Mouse (Mus musculus) embryonic stem cell, embryonic (primary cell): ENCODE measurements around the gene Plgrkt.
"Not testable (repeated sequence)": the region's sequence is repeated elsewhere in the genome, so short reads cannot be mapped to it uniquely, and the experiment has no call there.

Experiments used
- CTCF ChIA-PET, 4 experiments: fragments of 300-600 bp in 2 of 4; fragments of 350-600 bp in 2 of 4; sonication (Branson Sonifier 250); formaldehyde crosslinking; loops; one replicate each; lab custom pipeline; 2022; ENCODE audit warnings: inconsistent platforms in 2 of 4; lab: Charles Lee
- POLR2A ChIA-PET, 4 experiments: fragments of 300-600 bp in 2 of 4; fragments of 350-600 bp in 2 of 4; sonication (Branson Sonifier 250); formaldehyde crosslinking; loops; one replicate each; lab custom pipeline; 2022; ENCODE audit warnings: antibody characterized with exemption in 4 of 4, inconsistent platforms in 1 of 4; lab: Charles Lee

The Plgrkt gene

DNA sequence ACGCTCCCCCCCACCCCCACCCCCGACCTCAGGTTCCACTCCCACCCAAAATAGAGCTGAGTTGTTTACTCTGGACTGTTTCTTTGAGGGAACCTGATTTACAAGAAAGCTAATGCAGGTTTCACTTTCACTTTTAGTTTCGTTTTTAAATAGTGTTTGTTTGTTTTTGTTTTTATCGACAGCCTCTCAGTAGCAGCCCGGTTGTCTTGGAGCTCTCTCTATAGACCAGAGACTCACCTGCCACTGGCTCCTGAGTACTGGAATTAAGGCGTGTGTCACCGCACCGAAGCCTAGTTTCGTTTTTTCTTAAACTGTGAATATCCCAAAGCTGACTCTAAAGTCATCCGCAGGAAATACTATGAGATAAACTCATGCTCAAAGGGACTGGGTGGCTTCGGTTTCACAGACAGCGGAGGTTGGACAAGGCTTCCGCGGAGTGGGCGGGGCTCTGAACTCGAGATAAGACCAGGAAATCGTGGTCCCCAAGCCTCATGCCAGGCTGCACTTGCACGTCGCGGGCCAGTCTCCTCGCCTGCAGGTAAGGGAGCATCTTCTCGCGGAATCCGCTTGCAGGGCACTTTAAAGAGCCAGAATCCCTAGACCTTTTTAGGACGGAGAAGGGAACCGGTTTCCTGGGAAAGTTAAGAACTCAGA is at the start of gene Plgrkt, which contains the start of gene Cd274:
Gene Plgrkt (minus strand): TSS at position 422 of the 654 bp plus-strand sequence.
Gene Cd274 (plus strand): TSS at position 487 of the 654 bp plus-strand sequence.
- ChIA-PET CTCF (interaction anchor here (0.6 to 2.2 kb wide), 8 partner anchors 12 to 1924 kb away, joined by 3 to 14 read pairs (median 4); no protein-coding TSS in a partner anchor), POLR2A (interaction anchor here in 3 of 4 experiments (0.6 to 1.4 kb wide), 12 partner anchors 9 to 1086 kb away, joined by 3 to 9 read pairs (median 3); partner anchors contain the start of genes Rcl1 (in 1 of the 3) and Ric1 (in 1 of the 3))

GRCm38 (mm10) chr19:29416393-29416902 is 49.3 kb upstream of the Plgrkt start:
- POLR2A ChIA-PET = no interaction called here
- CTCF ChIA-PET = no interaction called here

DNA sequence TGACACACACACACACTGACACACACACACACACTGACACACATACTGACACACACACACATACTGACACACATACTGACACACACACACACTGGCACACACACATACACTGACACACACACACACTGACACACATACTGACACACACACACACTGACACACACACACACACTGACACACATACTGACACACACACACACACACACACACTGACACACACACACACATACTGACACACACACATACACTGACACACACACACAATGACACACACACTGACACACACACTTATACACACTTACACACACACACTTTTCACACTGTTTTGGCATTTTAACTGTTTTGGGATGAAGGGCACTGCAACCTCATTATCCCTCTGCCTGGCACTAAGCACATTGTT is 47.7 kb upstream of the Plgrkt start:
- CTCF ChIA-PET = not testable (repeated sequence)
- POLR2A ChIA-PET = interaction anchor here in 1 of 4 experiments (0.9 kb wide), 1 partner anchor 184 kb away, joined by 5 read pairs; no protein-coding TSS in a partner anchor

DNA sequence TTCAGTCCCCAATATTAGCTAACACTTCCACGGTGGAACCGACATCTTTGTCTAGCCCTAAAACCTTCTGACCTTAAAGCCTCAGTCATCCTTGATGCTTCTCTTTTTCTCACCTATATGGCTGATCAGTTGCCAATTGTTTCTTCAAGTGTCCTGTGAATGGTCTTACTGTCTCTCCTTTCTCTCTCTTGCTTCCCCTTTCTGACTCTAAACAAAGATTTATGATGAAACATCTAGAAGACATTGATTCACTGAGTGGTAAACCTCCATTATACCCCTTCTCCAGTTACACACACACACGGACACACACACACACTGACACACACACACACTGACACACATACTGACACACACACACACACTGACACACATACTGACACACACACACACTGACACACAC is 47.3 kb upstream of the Plgrkt start:
- CTCF ChIA-PET = no interaction called here
- POLR2A ChIA-PET = interaction anchor here in 1 of 4 experiments (0.9 kb wide), 1 partner anchor 184 kb away, joined by 5 read pairs; no protein-coding TSS in a partner anchor

DNA sequence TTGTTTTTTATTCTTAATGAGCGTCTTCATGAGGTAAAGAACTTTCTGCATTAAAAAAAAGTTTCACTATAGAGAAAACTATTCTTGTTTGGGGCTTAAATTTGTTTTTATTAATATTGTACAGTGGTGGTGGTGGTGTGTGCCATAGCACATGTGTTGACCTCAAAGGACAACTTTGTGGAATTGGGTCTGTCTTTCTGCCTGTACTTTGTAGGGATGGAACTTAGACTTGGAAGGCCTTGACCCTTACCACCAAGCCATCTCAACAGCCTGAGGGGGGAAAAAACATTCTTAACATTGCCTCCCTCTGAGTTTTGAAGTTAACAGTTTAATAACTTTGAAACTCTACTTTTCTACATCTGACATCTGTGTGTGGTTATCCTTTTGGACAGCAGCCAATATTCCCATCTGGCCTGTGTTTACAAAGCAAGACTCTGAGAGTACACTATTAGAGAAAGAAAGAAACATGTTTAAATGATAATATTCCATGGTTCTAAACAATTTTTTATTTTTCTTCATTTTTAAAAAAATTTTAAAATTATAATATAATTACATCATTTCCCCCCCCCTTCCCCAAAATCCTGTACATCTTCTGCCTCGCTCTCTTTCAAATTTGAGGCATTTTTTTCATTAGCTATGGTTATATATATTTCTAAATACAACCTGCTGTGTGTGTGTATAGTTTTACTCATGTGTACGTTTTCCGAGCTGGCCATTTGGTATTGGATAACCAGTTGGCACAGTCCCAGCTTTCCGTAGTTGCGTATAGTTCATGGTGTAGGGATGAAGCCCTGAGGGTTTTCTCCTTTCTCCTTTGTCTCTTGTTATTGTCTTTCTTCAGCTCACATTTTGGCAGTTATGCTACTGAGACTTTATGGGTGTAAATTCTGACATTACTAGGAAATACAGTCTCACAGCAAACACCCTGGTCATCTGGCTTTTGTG is 45.6 kb upstream of the Plgrkt start:
- POLR2A ChIA-PET = interaction anchor here in 1 of 4 experiments (0.7 to 1.3 kb wide), 2 partner anchors 9 to 14 kb away, joined by 3 to 6 read pairs; no protein-coding TSS in a partner anchor

DNA sequence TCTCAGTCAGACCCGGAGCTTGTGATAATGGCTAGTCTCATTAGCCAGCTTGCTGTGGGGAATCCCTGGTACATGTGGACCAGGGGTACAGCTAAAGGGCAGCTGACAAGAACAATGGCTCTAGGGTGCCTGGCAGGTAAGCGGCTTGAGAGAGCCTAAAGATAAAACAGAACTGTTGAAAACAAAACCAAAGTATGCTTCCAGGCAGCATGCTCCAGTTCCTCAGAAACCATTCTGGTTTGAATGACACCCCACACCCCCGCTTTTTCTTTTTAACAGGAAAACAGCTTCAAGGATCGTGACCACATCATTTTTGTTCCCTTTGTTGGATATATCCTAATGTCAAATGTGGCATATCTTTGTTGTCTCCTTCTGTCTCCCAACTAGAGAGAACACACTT is 43.4 kb upstream of the Plgrkt start, which contains the start of gene Pdcd1lg2:
Gene Pdcd1lg2 (plus strand): TSS at position 301 of the 400 bp plus-strand sequence.
- CTCF ChIA-PET = interaction anchor here in 1 of 4 experiments (0.7 kb wide), 1 partner anchor 12 kb away, joined by 15 read pairs; no protein-coding TSS in a partner anchor
- POLR2A ChIA-PET = no interaction called here

More for the DNA sequence above, 45.6 kb upstream of the Plgrkt start:
- CTCF ChIA-PET = no interaction called here

DNA sequence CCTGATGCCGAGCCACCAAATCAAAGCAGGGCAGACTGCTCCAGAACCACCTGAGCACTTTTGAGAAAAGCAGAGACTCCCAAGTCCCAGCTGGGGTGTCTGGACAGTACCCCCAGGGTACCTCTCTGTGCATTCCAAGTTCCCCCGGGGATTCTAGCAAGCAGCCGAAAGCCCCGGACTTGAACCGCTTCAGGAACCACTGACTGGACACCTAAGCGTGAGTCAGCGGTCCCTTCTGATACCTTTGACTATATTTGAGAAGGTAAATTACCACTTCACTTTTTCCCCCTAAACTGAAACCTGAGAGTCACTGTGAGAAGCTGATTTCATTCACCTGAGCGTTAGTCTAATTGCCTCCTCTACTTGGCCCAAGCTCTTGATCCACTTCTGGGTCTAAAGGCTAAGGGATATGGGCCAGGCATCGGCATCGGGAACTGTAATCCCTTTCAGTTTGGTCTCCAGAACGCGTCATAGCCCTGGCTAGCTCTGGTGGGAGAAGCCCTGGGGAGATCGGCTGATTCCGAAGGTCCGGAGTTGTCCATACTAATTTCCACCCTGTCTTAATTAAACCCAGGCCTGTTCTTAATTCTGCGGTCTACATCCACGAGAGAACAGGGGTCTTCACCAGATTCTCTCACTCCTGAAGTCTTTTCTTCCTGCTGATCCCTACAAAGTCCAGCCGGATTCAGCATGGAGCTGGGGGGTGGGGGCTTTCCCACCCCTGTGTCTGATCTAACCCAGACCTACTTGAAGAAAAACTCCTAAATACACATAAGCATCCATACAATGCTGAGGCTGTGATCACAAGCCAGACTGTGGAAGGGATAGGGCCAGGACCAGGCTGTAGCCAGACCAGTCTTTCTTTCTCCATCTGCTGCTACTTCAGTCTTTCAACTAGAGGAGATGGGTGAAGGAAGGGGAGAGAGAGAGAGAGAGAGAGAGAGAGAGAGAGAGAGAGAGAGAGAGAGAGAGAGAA is 39.1 kb upstream of the Plgrkt start:
- ChIA-PET CTCF (interaction anchor here in 2 of 4 experiments (0.6 to 1.0 kb wide), 2 partner anchors 95 to 179 kb away, joined by 4 to 5 read pairs; no protein-coding TSS in a partner anchor), POLR2A (interaction anchor here in 1 of 4 experiments (0.7 kb wide), 1 partner anchor 497 kb away, joined by 4 read pairs; no protein-coding TSS in a partner anchor)

GRCm38 (mm10) chr19:29405388-29405787 is 38.2 kb upstream of the Plgrkt start:
- ChIA-PET CTCF (interaction anchor here in 1 of 4 experiments (0.6 kb wide), 1 partner anchor 459 kb away, joined by 3 read pairs; no protein-coding TSS in a partner anchor), POLR2A (interaction anchor here in 1 of 4 experiments (0.6 kb wide), 1 partner anchor 49 kb away, joined by 3 read pairs; no protein-coding TSS in a partner anchor)

DNA sequence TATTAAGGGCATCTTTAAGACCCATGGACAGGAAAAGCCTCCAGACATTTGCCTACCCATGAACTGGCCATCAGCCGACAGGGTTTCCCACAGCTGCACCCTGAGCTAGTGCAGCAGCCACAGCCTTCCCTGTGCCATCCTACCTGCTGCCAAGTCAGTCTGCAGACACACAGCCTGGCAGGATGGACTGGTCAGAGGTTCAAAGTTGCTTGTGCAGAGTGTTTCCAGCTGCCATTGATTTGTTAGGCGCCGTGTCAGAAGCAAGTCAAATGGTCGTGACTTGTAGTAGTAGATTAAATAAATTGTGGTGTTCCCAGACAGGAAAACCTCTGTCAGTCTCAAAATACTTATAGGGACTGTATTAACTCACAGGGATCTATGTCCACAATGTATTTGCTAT is 36.1 kb upstream of the Plgrkt start:
- CTCF ChIA-PET = no interaction called here
- POLR2A ChIA-PET = no interaction called here

GRCm38 (mm10) chr19:29402621-29403020 is 35.4 kb upstream of the Plgrkt start:
- ChIA-PET POLR2A (no interaction called here), CTCF (no interaction called here)

- POLR2A ChIA-PET = interaction anchor here in 1 of 4 experiments (0.6 kb wide), 1 partner anchor 28 kb away, joined by 3 read pairs; no protein-coding TSS in a partner anchor
- CTCF ChIA-PET = no interaction called here
These were observed 33.3 kb upstream of the Plgrkt start for GRCm38 (mm10) chr19:29400466-29400865.

GRCm38 (mm10) chr19:29399786-29400185 is 32.6 kb upstream of the Plgrkt start:
- ChIA-PET CTCF (no interaction called here), POLR2A (interaction anchor here in 1 of 4 experiments (0.6 kb wide), 1 partner anchor 28 kb away, joined by 3 read pairs; no protein-coding TSS in a partner anchor)

DNA sequence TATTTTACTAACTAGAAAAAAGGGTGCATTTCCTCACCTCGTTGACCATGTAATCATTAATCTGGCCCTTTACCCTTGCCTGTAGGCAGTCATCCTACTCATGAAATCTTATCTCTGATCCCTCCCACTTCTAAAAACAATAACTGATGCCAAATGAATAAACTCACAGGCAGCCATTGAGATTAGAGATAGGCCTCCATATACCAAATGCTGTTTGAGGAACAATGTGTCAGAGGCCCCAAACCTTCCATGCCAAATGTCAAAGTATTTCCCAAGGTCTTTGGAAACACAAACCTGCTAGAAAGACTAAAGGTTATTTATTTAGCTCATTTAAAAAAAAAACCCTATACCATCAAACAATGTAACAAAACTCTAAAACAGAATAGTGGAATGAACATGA is 29.2 kb upstream of the Plgrkt start:
- POLR2A ChIA-PET = no interaction called here

DNA sequence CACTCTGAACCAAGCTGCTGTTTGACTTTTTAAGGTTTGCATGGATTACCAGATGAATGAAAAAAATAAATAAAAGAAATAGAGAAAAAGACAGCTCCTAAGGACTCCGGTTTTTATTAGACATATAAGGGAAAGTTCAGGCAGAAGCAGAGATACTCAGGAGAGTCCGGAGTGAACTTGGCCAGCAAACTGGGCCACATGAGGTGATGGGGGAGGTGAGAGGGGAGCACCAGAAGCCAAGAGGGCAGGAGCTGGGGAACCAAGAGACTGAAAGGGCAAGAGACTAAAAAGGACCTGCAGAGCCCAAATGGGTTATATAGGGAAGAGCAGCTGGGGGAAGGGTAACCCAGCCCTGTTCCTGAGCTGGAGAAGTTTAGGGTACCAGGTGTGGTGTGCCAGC is 27.5 kb upstream of the Plgrkt start:
- ChIA-PET POLR2A (no interaction called here), CTCF (interaction anchor here in 1 of 4 experiments (1.3 kb wide), 1 partner anchor 107 kb away, joined by 6 read pairs; no protein-coding TSS in a partner anchor)

More for the DNA sequence above, 29.2 kb upstream of the Plgrkt start:
- CTCF ChIA-PET = no interaction called here

DNA sequence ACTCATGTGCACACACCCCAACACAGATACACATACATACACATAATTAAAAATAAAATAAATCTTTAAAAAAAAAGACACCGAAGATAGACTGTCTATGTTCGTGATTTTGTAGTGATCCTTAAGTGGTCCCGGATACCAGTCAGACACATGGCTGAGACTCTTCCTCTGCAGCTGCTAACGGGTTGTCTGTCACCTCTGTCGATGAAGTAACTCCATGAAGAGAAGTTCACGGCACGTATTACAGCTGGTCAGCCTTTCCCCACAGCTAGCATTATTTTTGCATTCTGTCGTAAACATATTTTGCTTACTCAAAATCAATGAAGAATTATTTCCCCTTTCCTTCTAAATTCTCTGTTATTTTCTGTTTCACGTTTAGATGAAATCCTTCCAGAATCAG is 26.1 kb upstream of the Plgrkt start:
- POLR2A ChIA-PET = no interaction called here
- CTCF ChIA-PET = interaction anchor here in 1 of 4 experiments (1.2 kb wide), 1 partner anchor 39 kb away, joined by 3 read pairs; no protein-coding TSS in a partner anchor

- ChIA-PET POLR2A (interaction anchor here in 2 of 4 experiments (0.6 to 0.9 kb wide), 2 partner anchors 10 to 88 kb away, joined by 3 read pairs; no protein-coding TSS in a partner anchor), CTCF (interaction anchor here in 1 of 4 experiments (1.7 kb wide), 1 partner anchor 109 kb away, joined by 4 read pairs; no protein-coding TSS in a partner anchor)
These were observed 24.1 kb upstream of the Plgrkt start for GRCm38 (mm10) chr19:29391279-29391678.

GRCm38 (mm10) chr19:29390483-29390882 is 23.3 kb upstream of the Plgrkt start:
- POLR2A ChIA-PET = no interaction called here
- CTCF ChIA-PET = interaction anchor here in 1 of 4 experiments (0.8 kb wide), 1 partner anchor 323 kb away, joined by 3 read pairs; no protein-coding TSS in a partner anchor
